Mouse (Mus musculus): ENCODE results near the gene Mtnr1b.

DNA sequence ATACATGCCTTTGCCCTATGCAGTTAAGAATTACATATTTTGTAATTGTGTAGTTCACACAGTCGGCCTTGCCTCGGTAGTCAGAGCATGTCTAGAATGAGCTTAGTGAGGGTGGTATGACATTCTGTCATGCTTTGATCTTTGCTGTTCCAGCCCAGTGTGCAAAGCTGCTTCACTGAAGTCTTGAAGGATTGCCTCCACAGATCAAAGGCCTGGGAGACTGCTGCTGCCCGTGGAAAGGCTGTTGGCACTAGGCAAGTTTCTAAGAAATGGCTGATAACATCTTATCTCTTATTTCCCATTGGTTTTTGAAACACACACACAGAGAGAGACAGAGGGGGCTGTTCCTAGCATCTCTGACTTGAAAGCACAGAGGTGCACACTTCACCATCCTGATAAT, 88.2 kb downstream of the Mtnr1b start:
- TF ChIP-seq CTCF (IDR thresholded peaks at IDR 0.05; ENCODE audit: low read depth, low read length) (no peak), TAL1 (conservative IDR thresholded peaks at IDR 0.05; ENCODE audit: low read depth, low read length) (0 out of 2 replicates have a peak, but pooled peaks have one; percentile 26)

Measured in G1E (cell line).